ENCODE assay signal across 8 mouse cellular contexts in the genomic region with DNA sequence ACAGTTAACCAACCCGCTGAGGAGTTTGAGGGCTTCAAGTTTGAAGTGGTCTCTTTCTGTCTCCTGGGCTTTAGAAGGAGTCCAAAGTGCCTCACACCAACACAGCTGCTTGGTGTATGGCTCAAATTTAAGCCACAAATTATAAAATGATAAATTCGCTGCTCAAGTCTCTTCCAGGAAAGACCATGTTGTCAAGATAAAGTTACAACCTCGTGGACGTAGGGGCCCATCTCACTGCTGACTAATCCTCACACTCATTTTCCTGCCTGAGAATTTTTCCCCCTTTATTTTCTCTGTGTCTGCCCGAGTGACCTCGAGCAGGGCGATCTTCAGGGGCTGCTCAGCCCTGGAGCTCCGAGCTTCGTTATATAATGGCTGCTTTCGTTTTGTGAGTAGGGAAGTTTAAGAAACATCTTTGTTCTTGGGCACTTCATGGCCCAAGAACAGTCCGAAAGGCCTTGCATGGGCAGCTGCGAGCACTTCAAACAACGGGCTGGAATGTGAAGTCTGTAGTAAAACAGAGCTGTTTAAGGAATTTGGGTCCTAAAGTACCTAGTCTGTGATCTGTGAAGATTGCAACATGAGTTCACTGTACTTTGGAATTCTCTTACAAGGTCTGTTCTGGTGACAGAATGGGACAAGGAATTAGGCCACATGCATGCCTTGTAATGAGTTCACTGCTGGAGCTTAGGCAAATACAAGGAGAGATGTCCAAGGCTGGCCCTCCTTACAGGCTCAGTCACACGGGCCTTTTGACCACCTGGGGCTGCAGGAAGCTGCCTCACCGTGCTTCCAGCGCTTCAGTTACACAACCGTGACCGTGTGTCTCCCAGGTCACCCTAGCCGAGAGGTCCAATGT. TPM values are rescaled to one million over a fixed set of nuclear protein-coding genes. Genes with fewer than 3 reads are reported as not detected.
DNase-seq lines count a peak whose midpoint lies in the region; ATAC-seq and TF ChIP-seq lines count a peak whose summit lies in the region.

No protein-coding gene starts in this region.

- peak overlapping the region; percentile 82 for H3K27ac ChIP-seq in heart, embryonic 10.5 days
- peak overlapping the region; percentile 73 for H3K27ac ChIP-seq in kidney, embryonic 14.5 days (ENCODE audit: low read depth, low read length)

- H3K9ac ChIP-seq in kidney, embryonic 14.5 days (ENCODE audit: low read depth, low read length): no peak overlapping the region

- H3K4me2 ChIP-seq in kidney, embryonic 14.5 days (replicated peaks; ENCODE audit: low read depth, low read length): peak overlapping the region; percentile 46

- peak overlapping the region; percentile 49; the same call in 1 of the 2 replicates for H3K4me3 ChIP-seq in heart, embryonic 10.5 days
- H3K4me3 ChIP-seq in kidney, embryonic 14.5 days (ENCODE audit: low read length): no peak overlapping the region

- peaks cover 36% of the 10 kb centered on the region for H3K4me1 ChIP-seq in heart, embryonic 10.5 days
- peaks cover 18% of the 10 kb centered on the region for H3K4me1 ChIP-seq in kidney, embryonic 14.5 days (ENCODE audit: control insufficient read depth, insufficient read depth, low read length)

- 39% methylated on average over 19 of the region's 19 CpGs for WGBS in heart, embryonic 10.5 days
- WGBS in kidney, embryonic 14.5 days: 19% methylated on average over 19 of the region's 19 CpGs

- no peak for TF ChIP-seq POLR2A in brain, embryonic 14.5 days (IDR thresholded peaks at IDR 0.05; ENCODE audit: borderline replicate concordance, extremely low read depth, insufficient read depth, insufficient read length, poor library complexity, severe bottlenecking)

- intact Hi-C loops in heart, postnatal 25 days (cut with DNase I): no loop called here

- DNase-seq in heart, embryonic 10.5 days (ENCODE audit: low spot score): no peak
- no peak for DNase-seq in heart, postnatal 25 days (ENCODE audit: low spot score)
- peak; percentile 29 for DNase-seq in brain, embryonic 14.5 days (ENCODE audit: low read depth)
- peak; percentile 69 for DNase-seq in lung, postnatal 36 days
- DNase-seq in cerebellum, postnatal 10 days: no peak
- DNase-seq in urinary bladder, adult 18-20 months (ENCODE audit: low spot score in 2 of 2): no peak

- no peak for TF ChIP-seq CTCF in brain, embryonic 14.5 days (IDR thresholded peaks at IDR 0.05; ENCODE audit: borderline replicate concordance, extremely low read depth, insufficient read depth, insufficient read length)

- H3K27me3 ChIP-seq in heart, embryonic 10.5 days (ENCODE audit: insufficient read depth, poor library complexity, severe bottlenecking): no peaks in the 10 kb centered on the region
- no peaks in the 10 kb centered on the region for H3K27me3 ChIP-seq in kidney, embryonic 14.5 days (ENCODE audit: control insufficient read depth, insufficient read depth, low read length)

- 0 out of 2 replicates have a peak, but pooled peaks cover under 1% of the 10 kb centered on the region for H3K9me3 ChIP-seq in heart, embryonic 10.5 days
- H3K9me3 ChIP-seq in kidney, embryonic 14.5 days (ENCODE audit: control insufficient read depth, low read length): no peaks in the 10 kb centered on the region; the same call in 1 of the 2 replicates

- peak; percentile 35 for ATAC-seq in kidney, embryonic 14.5 days (ENCODE audit: low FRiP score, low TSS enrichment)
- no peak for ATAC-seq in cerebellum, adult (ENCODE audit: insufficient number of reproducible peaks, low FRiP score, low TSS enrichment)

- H3K36me3 ChIP-seq in heart, embryonic 10.5 days: no peaks in the 10 kb centered on the region
- no peaks in the 10 kb centered on the region for H3K36me3 ChIP-seq in kidney, embryonic 14.5 days (ENCODE audit: control insufficient read depth, insufficient read depth, low read length)

RNA-seq across cellular contexts. Expression of gene Eml4, which starts 27.1 kb away (rescaled TPM):
- 27.8 and 37.3 TPM in 2 replicates for polyA plus RNA-seq in heart, embryonic 10.5 days (2016; fragmentation: Nextera tagmentation; extraction: Ambion mirVana)
- 1 to 10 TPM; 5.1 to 6.1 TPM for total RNA-seq in heart, postnatal 25 days (2021)
- polyA plus RNA-seq in brain, embryonic 14.5 days (2012; rRNA removed): 49.9 and 56.1 TPM in 2 replicates
- polyA plus RNA-seq in kidney, embryonic 14.5 days (2014; fragmentation: Nextera tagmentation; extraction: Ambion mirVana): 28.0 and 54.7 TPM in 2 replicates

Comparison
In these comparisons a context has a peak if more than half of its experiments do, and no peak if none do; other contexts are left out.
1. DNase-seq: peak in brain, embryonic 14.5 days (single experiment) and lung, postnatal 36 days (single experiment); none in heart, embryonic 10.5 days (single experiment), heart, postnatal 25 days (single experiment), cerebellum, postnatal 10 days (0 of 2) and urinary bladder, adult 18-20 months (0 of 2).